Mouse (Mus musculus): ENCODE results near the gene Slc38a9.

DNA sequence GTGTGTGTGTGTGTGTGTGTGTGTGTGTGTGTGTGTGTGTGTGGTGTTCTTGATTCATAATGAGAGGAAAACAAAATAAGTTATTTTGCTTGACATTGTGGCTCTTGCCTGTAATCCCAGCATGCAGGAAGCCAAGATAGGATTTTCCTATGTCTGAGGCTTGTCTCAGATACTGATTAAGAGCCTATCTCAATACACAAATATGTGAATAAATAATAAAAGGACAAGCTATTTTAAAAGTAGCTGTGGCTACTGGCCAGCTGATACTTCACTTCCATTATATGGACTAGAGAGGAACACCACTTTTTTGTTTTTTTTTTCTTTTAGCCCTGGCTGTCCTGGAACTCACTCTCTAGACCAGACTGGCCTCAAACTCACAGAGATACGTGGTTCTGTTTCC, 101.2 kb downstream of the Slc38a9 start:
- no peak for TF ChIP-seq POLR2A (IDR thresholded peaks at IDR 0.05; ENCODE audit: insufficient read length, low read depth)
- TF ChIP-seq E2F4 (IDR thresholded peaks at IDR 0.05; ENCODE audit: insufficient read depth) = no peak
- TF ChIP-seq USF1 (IDR thresholded peaks at IDR 0.05; ENCODE audit: low read depth) = no peak
- no peak for TF ChIP-seq TCF12 (IDR thresholded peaks at IDR 0.05; ENCODE audit: insufficient read depth, poor library complexity, severe bottlenecking)
- no peak for TF ChIP-seq SRF (IDR thresholded peaks at IDR 0.05; ENCODE audit: control insufficient read depth, insufficient read length, low read depth)
- no peak for TF ChIP-seq MYOG (IDR thresholded peaks at IDR 0.05; ENCODE audit: control insufficient read depth in 1 of 3, insufficient read depth in 1 of 3, insufficient read length in 2 of 3, low read depth in 2 of 3)
- no peak for TF ChIP-seq MAX (IDR thresholded peaks at IDR 0.05; ENCODE audit: low read depth)
- no peak for TF ChIP-seq REST (IDR thresholded peaks at IDR 0.05; ENCODE audit: insufficient read depth, insufficient read length)
- no peak for TF ChIP-seq POLR2AphosphoS2 (IDR thresholded peaks at IDR 0.05; ENCODE audit: insufficient read length, low read depth)
- no peak for TF ChIP-seq MYOD1 (IDR thresholded peaks at IDR 0.05; ENCODE audit: control insufficient read depth in 1 of 3, insufficient read length in 2 of 3, low read depth in 2 of 3)
- TF ChIP-seq CEBPB (IDR thresholded peaks at IDR 0.05; ENCODE audit: insufficient read depth, poor library complexity, severe bottlenecking) = no peak
- no peak for TF ChIP-seq TCF3 (IDR thresholded peaks at IDR 0.05; ENCODE audit: insufficient read length, low read depth)

Data from myocyte (in vitro differentiated cells).